Mouse (Mus musculus): ENCODE data around the gene Slc6a13.

GRCm38 (mm10) chr6:121382071-121382470 is 82.0 kb downstream of the Slc6a13 start:
- TF ChIP-seq GATA1 (IDR thresholded peaks at IDR 0.05; ENCODE audit: borderline replicate concordance, low read length) (no peak), FLI1 (IDR thresholded peaks at IDR 0.05; ENCODE audit: low read length) (no peak)

Data from megakaryocyte, embryonic 14.5 days (primary cell).